Mouse (Mus musculus) testis, adult 2 months (tissue): ENCODE data around the gene Slain2.

Experiments used
- CTCF ChIP-seq: fragments of 200-500 bp; IDR thresholded peaks from 2 replicates; pipeline ENCODE4 v1.5.1; 2012; ENCODE audit warnings: low read depth, mild to moderate bottlenecking, inconsistent platforms, low read length, moderate library complexity; ENCODE audit not compliant: control insufficient read depth, insufficient read depth, insufficient replicate concordance
- POLR2A ChIP-seq: fragments of 200-500 bp; IDR thresholded peaks from 2 replicates; pipeline ENCODE4 v1.6.1; 2012; ENCODE audit warnings: low read depth, mild to moderate bottlenecking, inconsistent platforms, low read length, moderate library complexity; ENCODE audit not compliant: control insufficient read depth

DNA sequence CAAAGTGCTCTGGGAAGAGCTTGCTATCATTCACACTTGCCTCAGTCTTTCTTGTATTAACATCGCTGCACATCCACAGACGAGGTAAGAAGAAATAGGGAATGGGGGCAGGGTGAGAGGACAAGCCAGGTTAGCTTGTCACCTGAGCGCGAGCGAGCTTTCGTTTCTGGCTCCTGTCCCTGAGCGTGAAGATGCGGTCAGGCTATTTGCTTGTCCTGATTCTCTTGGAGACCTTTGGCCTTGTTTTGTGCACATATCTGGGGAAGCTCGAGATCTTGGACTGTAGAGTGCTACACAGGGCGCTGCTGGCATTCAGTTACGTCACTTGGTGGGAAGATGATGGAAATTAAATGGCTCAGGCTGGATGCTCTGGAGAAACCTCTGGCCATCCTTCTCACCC, 18.8 kb upstream of the Slain2 start:
- TF ChIP-seq POLR2A (no peak), CTCF (no peak)
